Mouse (Mus musculus): ENCODE data around the gene Vtn.

DNA sequence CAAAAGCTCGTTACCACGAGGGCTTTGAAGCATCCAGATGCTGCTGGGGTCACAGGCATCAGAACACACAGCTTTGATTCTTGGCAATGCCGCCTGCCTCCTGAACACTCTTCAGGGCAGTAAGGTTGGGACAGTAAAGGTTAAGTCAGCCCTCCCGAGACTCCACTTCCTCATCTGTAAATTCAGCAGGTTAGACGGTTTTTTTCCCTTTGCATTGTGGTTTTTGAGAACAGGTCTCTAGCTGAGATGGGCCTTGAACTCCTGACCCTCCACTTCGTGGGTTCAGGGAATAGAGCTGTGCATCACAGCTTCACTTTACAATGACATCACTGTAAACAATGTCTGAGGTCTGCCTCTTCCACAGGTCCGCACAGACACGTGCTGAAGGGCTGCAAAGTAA lies 46.3 kb downstream of the Vtn start:
- TF ChIP-seq CTCF (IDR thresholded peaks at IDR 0.05; ENCODE audit: borderline replicate concordance, insufficient read depth, low read depth, low read length) = no peak
- no peak for TF ChIP-seq POLR2A (IDR thresholded peaks at IDR 0.05; ENCODE audit: borderline replicate concordance, insufficient read depth, low read length)

All from cerebellum, adult 2 months (tissue).